Mouse (Mus musculus) fibroblast of lung, adult 2 months (primary cell): ENCODE measurements at regions not wholly inside any gene's neighbourhood (a gene's known extent, or its start where the extent isn't known, plus 50 kb on each side); places are given as distances from the start of the nearest gene placed in this dataset.

Experiments used
- DNase-seq: peaks from one replicate; pipeline ENCODE4 v3.0.0-alpha.2; 2011; ENCODE audit warnings: low read depth

GRCm38 (mm10) chr7:145135971-145136370 lies 71.9 kb downstream of the 1810010D01Rik start:
- no peak for DNase-seq

- no peak for DNase-seq
These were observed 75.4 kb downstream of the 1810010D01Rik start for GRCm38 (mm10) chr7:145132506-145132905.

GRCm38 (mm10) chr7:145131438-145132159 lies 76.3 kb downstream of the 1810010D01Rik start:
- no peak for DNase-seq

- DNase-seq, result no peak
These were observed 77.9 kb downstream of the 1810010D01Rik start for GRCm38 (mm10) chr7:145129971-145130370.

- no peak for DNase-seq
These were observed 80.3 kb downstream of the 1810010D01Rik start for GRCm38 (mm10) chr7:145127661-145128060.

GRCm38 (mm10) chr7:145127180-145127579 lies 80.7 kb downstream of the 1810010D01Rik start:
- DNase-seq, result no peak

- no peak for DNase-seq
These were observed 83.8 kb downstream of the 1810010D01Rik start for GRCm38 (mm10) chr7:145123996-145124601.

GRCm38 (mm10) chr7:145122471-145122870 lies 85.4 kb downstream of the 1810010D01Rik start:
- no peak for DNase-seq

- DNase-seq, result no peak
These were observed 89.5 kb downstream of the 1810010D01Rik start for GRCm38 (mm10) chr7:145118406-145118805.

GRCm38 (mm10) chr7:145114660-145115059 lies 93.3 kb downstream of the 1810010D01Rik start:
- DNase-seq, result no peak

GRCm38 (mm10) chr7:145114145-145114544 lies 93.8 kb downstream of the 1810010D01Rik start:
- no peak for DNase-seq

GRCm38 (mm10) chr7:145112887-145113531 lies 94.9 kb downstream of the 1810010D01Rik start:
- DNase-seq, result no peak

- DNase-seq, result no peak
These were observed 95.6 kb downstream of the 1810010D01Rik start for GRCm38 (mm10) chr7:145112146-145112830.

- peak; percentile 64 for DNase-seq
These were observed 96.4 kb downstream of the 1810010D01Rik start for GRCm38 (mm10) chr7:145111252-145112131.

GRCm38 (mm10) chr7:145110657-145111251 lies 97.2 kb downstream of the 1810010D01Rik start:
- DNase-seq, result no peak

GRCm38 (mm10) chr7:145110028-145110427 lies 97.9 kb downstream of the 1810010D01Rik start:
- DNase-seq, result no peak

- DNase-seq, result no peak
These were observed 98.4 kb downstream of the 1810010D01Rik start for GRCm38 (mm10) chr7:145109471-145109870.

- no peak for DNase-seq
These were observed 98.9 kb downstream of the 1810010D01Rik start for GRCm38 (mm10) chr7:145108994-145109393.

- DNase-seq, result no peak
These were observed 100.2 kb downstream of the 1810010D01Rik start for GRCm38 (mm10) chr7:145107575-145108170.

- peak; percentile 60 for DNase-seq
These were observed 101.4 kb downstream of the 1810010D01Rik start for GRCm38 (mm10) chr7:145106494-145106849.
